Mouse (Mus musculus) thymus, adult 2 months (tissue): ENCODE measurements around the gene Asb4.

Experiments
- CTCF ChIP-seq: fragments of 200-500 bp; IDR thresholded peaks from 2 replicates; pipeline ENCODE4 v1.5.1; 2012; ENCODE audit warnings: mild to moderate bottlenecking, control low read depth, low read length, moderate library complexity, borderline replicate concordance; ENCODE audit not compliant: control insufficient read depth, poor library complexity, insufficient read depth; ENCODE audit errors: extremely low read depth
- POLR2A ChIP-seq: fragments of 200-500 bp; IDR thresholded peaks from 2 replicates; pipeline ENCODE4 v1.6.1; 2012; ENCODE audit warnings: mild to moderate bottlenecking, low read length, control low read depth, moderate library complexity; ENCODE audit not compliant: control insufficient read depth, poor library complexity, insufficient read depth; ENCODE audit errors: extremely low read depth

GRCm38 (mm10) chr6:5379781-5380623, 3.2 kb upstream of the Asb4 start:
- TF ChIP-seq CTCF: no peak
- no peak for TF ChIP-seq POLR2A
